8 mouse cellular contexts compared by ENCODE assay signal in the genomic region with DNA sequence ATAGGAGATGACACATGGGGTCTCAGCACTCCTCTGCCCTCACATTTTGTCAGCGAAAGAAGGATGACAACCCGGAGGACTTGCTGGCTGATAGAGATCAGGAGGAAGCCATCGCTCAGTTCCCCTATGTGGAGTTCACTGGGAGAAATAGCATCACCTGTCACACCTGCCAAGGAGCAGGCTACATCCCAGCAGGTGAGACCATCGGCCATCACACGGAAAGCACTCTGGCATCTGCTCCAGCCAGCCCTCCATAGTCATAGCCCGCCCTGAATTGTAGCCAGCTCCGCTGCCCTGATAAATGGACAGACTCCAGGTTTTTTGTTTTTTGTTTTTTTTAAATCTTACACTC. TPM values are rescaled to one million over a fixed set of nuclear protein-coding genes. Genes with fewer than 3 reads are reported as not detected.
DNase-seq lines count a peak whose midpoint lies in the region; ATAC-seq and TF ChIP-seq lines count a peak whose summit lies in the region.

No protein-coding gene starts in this region.

- H3K9ac ChIP-seq in kidney, embryonic 16.5 days (replicated peaks; ENCODE audit: low read length), result peak overlapping the region; percentile 85
- peak overlapping the region; percentile 77 for H3K9ac ChIP-seq in hindbrain, embryonic 12.5 days
- peak overlapping the region; percentile 75 for H3K9ac ChIP-seq in midbrain, embryonic 15.5 days

- ATAC-seq in kidney, embryonic 16.5 days (ENCODE audit: low FRiP score, low TSS enrichment), result peak; percentile 47
- ATAC-seq in hindbrain, embryonic 12.5 days (ENCODE audit: low FRiP score), result peak; percentile 29; the same call in 1 of the 2 replicates
- peak; percentile 56 for ATAC-seq in midbrain, embryonic 15.5 days (replicated peaks)

- peak overlapping the region; percentile 66 for H3K4me3 ChIP-seq in kidney, embryonic 16.5 days (ENCODE audit: low read length)
- H3K4me3 ChIP-seq in cerebellum, adult 2 months (replicated peaks; ENCODE audit: insufficient read depth, low read depth, low read length), result peak overlapping the region; percentile 65
- H3K4me3 ChIP-seq in hindbrain, embryonic 12.5 days, result peak overlapping the region; percentile 60
- peak overlapping the region; percentile 75 for H3K4me3 ChIP-seq in midbrain, embryonic 15.5 days

- peak overlapping the region; percentile 82 for H3K27ac ChIP-seq in kidney, embryonic 16.5 days (ENCODE audit: low read length)
- H3K27ac ChIP-seq in cerebellum, adult 2 months (ENCODE audit: insufficient read depth, low read length), result 0 out of 2 replicates have a peak overlapping the region, but pooled peaks have one; percentile 3
- H3K27ac ChIP-seq in hindbrain, embryonic 12.5 days, result peak overlapping the region; percentile 79
- H3K27ac ChIP-seq in midbrain, embryonic 15.5 days, result peak overlapping the region; percentile 88

- no peak for DNase-seq in kidney, postnatal 10 days
- DNase-seq in cerebellum, adult 2 months, result peak; percentile 43 to 45
- no peak for DNase-seq in adipocyte (ENCODE audit: low spot score)
- no peak for DNase-seq in gastrocnemius, postnatal 4 days (ENCODE audit: low spot score in 2 of 2)
- DNase-seq in adrenal gland, adult 8-10 months, result no peak

- TF ChIP-seq POLR2A in cerebellum, adult 2 months (IDR thresholded peaks at IDR 0.05; ENCODE audit: borderline replicate concordance, insufficient read depth, low read length), result no peak

- no peaks in the 10 kb centered on the region for H3K27me3 ChIP-seq in kidney, embryonic 16.5 days (ENCODE audit: insufficient read depth, low read length)
- no peaks in the 10 kb centered on the region for H3K27me3 ChIP-seq in cerebellum, adult 2 months (ENCODE audit: control insufficient read depth, insufficient read depth, low read length)
- H3K27me3 ChIP-seq in hindbrain, embryonic 12.5 days, result no peaks in the 10 kb centered on the region
- no peaks in the 10 kb centered on the region for H3K27me3 ChIP-seq in midbrain, embryonic 15.5 days (replicated peaks)

- H3K36me3 ChIP-seq in kidney, embryonic 16.5 days (ENCODE audit: insufficient read depth, low read length), result no peaks in the 10 kb centered on the region
- no peaks in the 10 kb centered on the region for H3K36me3 ChIP-seq in hindbrain, embryonic 12.5 days
- no peaks in the 10 kb centered on the region for H3K36me3 ChIP-seq in midbrain, embryonic 15.5 days (replicated peaks)

- 26% methylated on average over 7 of the region's 7 CpGs for WGBS in kidney, embryonic 16.5 days
- WGBS in cerebellum, adult 2 months, result 3% methylated on average over 7 of the region's 7 CpGs
- 19% methylated on average over 7 of the region's 7 CpGs for whole genome bisulfite sequencing in hindbrain, embryonic 12.5 days
- 10% methylated on average over 7 of the region's 7 CpGs for WGBS in midbrain, embryonic 15.5 days

- H3K4me1 ChIP-seq in kidney, embryonic 16.5 days (ENCODE audit: insufficient read depth, low read length), result peaks cover 6% of the 10 kb centered on the region
- no peaks in the 10 kb centered on the region for H3K4me1 ChIP-seq in cerebellum, adult 2 months (ENCODE audit: control insufficient read depth, insufficient read depth, low read length)
- peaks cover 14% of the 10 kb centered on the region for H3K4me1 ChIP-seq in hindbrain, embryonic 12.5 days
- peaks cover 18% of the 10 kb centered on the region for H3K4me1 ChIP-seq in midbrain, embryonic 15.5 days

- H3K9me3 ChIP-seq in kidney, embryonic 16.5 days (ENCODE audit: low read length), result no peaks in the 10 kb centered on the region
- no peaks in the 10 kb centered on the region for H3K9me3 ChIP-seq in hindbrain, embryonic 12.5 days (replicated peaks)
- no peaks in the 10 kb centered on the region for H3K9me3 ChIP-seq in midbrain, embryonic 15.5 days

- no peak for TF ChIP-seq CTCF in cerebellum, adult 2 months (IDR thresholded peaks at IDR 0.05; ENCODE audit: borderline replicate concordance, insufficient read depth, low read depth, low read length)

- peak overlapping the region; percentile 85 for H3K4me2 ChIP-seq in kidney, embryonic 16.5 days (replicated peaks; ENCODE audit: low read depth, low read length)
- H3K4me2 ChIP-seq in hindbrain, embryonic 12.5 days (replicated peaks), result peak overlapping the region; percentile 82
- H3K4me2 ChIP-seq in midbrain, embryonic 15.5 days, result peak overlapping the region; percentile 89

RNA-seq across cellular contexts. Expression of gene Tmem106c, which starts 0.8 kb away (rescaled TPM):
- 56.0 and 61.3 TPM in 2 replicates for polyA plus RNA-seq in kidney, embryonic 16.5 days (2015; fragmentation: Nextera tagmentation; extraction: Ambion mirVana)
- polyA plus RNA-seq in cerebellum, adult 2 months (2012; rRNA removed), result 74.1 and 74.5 TPM in 2 replicates
- 44.0 and 49.5 TPM in 2 replicates for polyA plus RNA-seq in hindbrain, embryonic 12.5 days (2016; fragmentation: Nextera tagmentation; extraction: Ambion mirVana)
- 56.2 and 58.9 TPM in 2 replicates for polyA plus RNA-seq in midbrain, embryonic 15.5 days (2015; fragmentation: Nextera tagmentation; extraction: Ambion mirVana)
- total RNA-seq in gastrocnemius, postnatal 4 days (2021), result 10 to 100 TPM; 22.6 to 23.0 TPM
- total RNA-seq in adrenal gland, adult 8-10 months (2022), result 10 to 100 TPM; 69.3 to 87.1 (median 77.0) TPM

RNA-seq across cellular contexts. Expression of gene Col2a1, which starts 39.7 kb away (rescaled TPM):
- polyA plus RNA-seq in kidney, embryonic 16.5 days (2015; fragmentation: Nextera tagmentation; extraction: Ambion mirVana), result 19.0 and 19.5 TPM in 2 replicates
- 2.2 and 2.4 TPM in 2 replicates for polyA plus RNA-seq in cerebellum, adult 2 months (2012; rRNA removed)
- 459 and 487 TPM in 2 replicates for polyA plus RNA-seq in hindbrain, embryonic 12.5 days (2016; fragmentation: Nextera tagmentation; extraction: Ambion mirVana)
- polyA plus RNA-seq in midbrain, embryonic 15.5 days (2015; fragmentation: Nextera tagmentation; extraction: Ambion mirVana), result 34.7 and 35.7 TPM in 2 replicates
- 10 to 100 TPM; 20.0 to 36.3 TPM for total RNA-seq in gastrocnemius, postnatal 4 days (2021)
- under 1 TPM in 1 of 4 experiments, not detected in 3; 0.28 TPM for total RNA-seq in adrenal gland, adult 8-10 months (2022)

RNA-seq across cellular contexts. Expression of gene Vdr, which starts 54.4 kb away (rescaled TPM):
- 9.6 and 10.5 TPM in 2 replicates for polyA plus RNA-seq in kidney, embryonic 16.5 days (2015; fragmentation: Nextera tagmentation; extraction: Ambion mirVana)
- 0.41 and 0.46 TPM in 2 replicates for polyA plus RNA-seq in cerebellum, adult 2 months (2012; rRNA removed)
- polyA plus RNA-seq in hindbrain, embryonic 12.5 days (2016; fragmentation: Nextera tagmentation; extraction: Ambion mirVana), result 0.43 and 0.70 TPM in 2 replicates
- polyA plus RNA-seq in midbrain, embryonic 15.5 days (2015; fragmentation: Nextera tagmentation; extraction: Ambion mirVana), result 0.08 and 0.10 TPM in 2 replicates
- under 1 TPM; 0.15 to 0.47 TPM for total RNA-seq in gastrocnemius, postnatal 4 days (2021)
- total RNA-seq in adrenal gland, adult 8-10 months (2022), result 10 to 100 TPM in 2 of 4 experiments, 1 to 10 TPM in 2; 5.2 to 26.1 (median 16.0) TPM

Comparison
In these comparisons a context has a peak if more than half of its experiments do, and no peak if none do; other contexts are left out.
1. H3K27ac ChIP-seq: peak in every context shown above with its lines; median percentile 88 in midbrain, embryonic 15.5 days; 82 in kidney, embryonic 16.5 days; 79 in hindbrain, embryonic 12.5 days; 3 in cerebellum, adult 2 months.
2. DNase-seq: peak in cerebellum, adult 2 months (2 of 2); none in kidney, postnatal 10 days (single experiment), adipocyte (single experiment), gastrocnemius, postnatal 4 days (0 of 2) and adrenal gland, adult 8-10 months (single experiment).
3. RNA of gene Col2a1, which starts 39.7 kb away (polyA plus RNA-seq): 459 to 487 TPM in hindbrain, embryonic 12.5 days; 34.7 to 35.7 TPM in midbrain, embryonic 15.5 days, 19.0 to 19.5 TPM in kidney, embryonic 16.5 days and 2.2 to 2.4 TPM in cerebellum, adult 2 months; every median in the first group is over 10 times any median in the second.
4. Peak in every context shown above with its lines, with median percentiles within 50 percentile points of each other: ATAC-seq, H3K4me2 ChIP-seq, H3K4me3 ChIP-seq and H3K9ac ChIP-seq.